Mouse (Mus musculus) liver, postnatal 0 days (tissue): Measurements from ENCODE around the gene Ptprf.

ENCODE experiments used
- CTCF ChIP-seq: sonication (generic); IDR thresholded peaks from 2 replicates; pipeline ENCODE4 v1.5.1; 2016; ENCODE audit warnings: antibody characterized with exemption, low read depth
- EP300 ChIP-seq: IDR thresholded peaks from 2 replicates; pipeline ENCODE4 v1.6.1; 2016; ENCODE audit warnings: antibody characterized with exemption, low read depth, mild to moderate bottlenecking

- TF ChIP-seq CTCF: no peak
- no peak for TF ChIP-seq EP300
These were observed 62.0 kb downstream of the Ptprf start for GRCm38 (mm10) chr4:118229035-118229770.
